Comparison of ENCODE assay signal across 32 mouse cellular contexts in the genomic region with DNA sequence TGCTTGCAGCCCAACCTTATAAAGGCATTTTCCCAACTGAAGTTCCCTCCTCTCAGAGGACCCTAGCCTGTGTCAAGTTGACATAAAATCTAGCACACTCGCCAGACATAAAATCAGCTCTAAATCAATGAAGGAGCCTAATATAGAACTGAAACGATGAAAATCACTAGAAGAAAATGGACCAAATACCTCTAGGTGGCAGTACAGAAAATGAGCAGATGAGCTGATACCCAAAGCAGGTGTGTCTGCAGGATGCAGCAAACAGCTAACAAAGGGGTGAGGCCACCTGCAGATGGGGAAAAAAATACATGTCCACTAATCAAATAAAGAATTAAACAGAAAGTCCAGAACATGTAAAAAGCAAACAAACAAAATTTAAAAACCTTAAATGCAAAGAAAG. TPM values are rescaled to one million over a fixed set of nuclear protein-coding genes. Genes with fewer than 3 reads are reported as not detected.
A peak's percentile ranks its signal among the peaks of the same experiment; 100 is the strongest.
DNase-seq lines count a peak whose midpoint lies in the region; ATAC-seq and TF ChIP-seq lines count a peak whose summit lies in the region.
"Had no signal": no experiment of that assay in that cellular context is flagged by ENCODE, and none has a peak within 500 bp of the region (broad histone marks: within the 10 kb centered on the region; RNA-seq: fewer than 3 reads in every experiment).

No protein-coding gene starts in this region.

- no peaks in the 10 kb centered on the region for H3K79me2 ChIP-seq in heart, adult 2 months (replicated peaks; ENCODE audit: control insufficient read depth, insufficient read depth, low read length)

- no peak for TF ChIP-seq EP300 in heart, adult 2 months (IDR thresholded peaks at IDR 0.05; ENCODE audit: insufficient read depth, low read depth, low read length)
- no peak for TF ChIP-seq EP300 in stomach, postnatal 0 days (optimal IDR thresholded peaks at IDR 0.05)

- TF ChIP-seq POLR2A in heart, adult 2 months (IDR thresholded peaks at IDR 0.05; ENCODE audit: insufficient read depth, low read depth, low read length), result no peak

- H3K27ac ChIP-seq in heart, adult 2 months, result no peak overlapping the region
- no peak overlapping the region for H3K27ac ChIP-seq in heart, embryonic 12.5 days (ENCODE audit: poor library complexity, severe bottlenecking)
- H3K27ac ChIP-seq in kidney, postnatal 0 days, result no peak overlapping the region
- no peak overlapping the region for H3K27ac ChIP-seq in midbrain, embryonic 14.5 days (replicated peaks; ENCODE audit: low read depth, low read length)
- no peak overlapping the region for H3K27ac ChIP-seq in midbrain, embryonic 15.5 days
- H3K27ac ChIP-seq in stomach, postnatal 0 days (replicated peaks), result no peak overlapping the region
- H3K27ac ChIP-seq: embryonic facial prominence, embryonic 12.5 days; forebrain, embryonic 15.5 days; heart, embryonic 15.5 days; hindbrain, embryonic 12.5 days; limb, embryonic 10.5 days; limb, embryonic 15.5 days; liver, embryonic 14.5 days; midbrain, embryonic 12.5 days; neural tube, embryonic 15.5 days had no signal

- intact Hi-C loops in heart, adult 2 months (cut with DNase I), result no loop called here

- DNase-seq in heart, adult 2 months, result no peak
- DNase-seq in kidney, postnatal 0 days (ENCODE audit: low spot score), result no peak
- DNase-seq in kidney, postnatal 4 days, result no peak
- peak; percentile 12 for DNase-seq in midbrain, embryonic 14.5 days
- no peak for DNase-seq in stomach, postnatal 0 days (ENCODE audit: low spot score)
- DNase-seq in right cerebral cortex, postnatal 36 days (ENCODE audit: low spot score in 2 of 2), result no peak
- DNase-seq: adrenal gland, postnatal 14 days; cerebellum, adult 8-10 months; cerebellum, postnatal 25 days; kidney, adult 11 months; kidney, postnatal 14 days; lung, embryonic 14.5 days; lung, postnatal 36 days; right cerebral cortex, postnatal 25 days; spleen, adult 18-20 months; thymus, adult 18-20 months; thymus, postnatal 25 days had no signal

- no peak for ATAC-seq in heart, embryonic 12.5 days (ENCODE audit: insufficient number of reproducible peaks, low FRiP score)
- no peak for ATAC-seq in kidney, postnatal 0 days (replicated peaks; ENCODE audit: low FRiP score, low read depth)
- no peak for ATAC-seq in midbrain, embryonic 14.5 days (ENCODE audit: low FRiP score, low TSS enrichment)
- ATAC-seq in midbrain, embryonic 15.5 days (replicated peaks), result no peak
- no peak for ATAC-seq in stomach, postnatal 0 days (ENCODE audit: low FRiP score, low TSS enrichment)
- ATAC-seq: forebrain, embryonic 15.5 days had no signal

- H3K4me2 ChIP-seq in heart, embryonic 12.5 days, result no peak overlapping the region
- H3K4me2 ChIP-seq in kidney, postnatal 0 days (ENCODE audit: low read length), result no peak overlapping the region
- no peak overlapping the region for H3K4me2 ChIP-seq in midbrain, embryonic 14.5 days (ENCODE audit: low read length)
- no peak overlapping the region for H3K4me2 ChIP-seq in midbrain, embryonic 15.5 days
- H3K4me2 ChIP-seq in stomach, postnatal 0 days (replicated peaks; ENCODE audit: low read depth), result no peak overlapping the region
- H3K4me2 ChIP-seq: embryonic facial prominence, embryonic 12.5 days; forebrain, embryonic 15.5 days; heart, embryonic 15.5 days; hindbrain, embryonic 12.5 days; limb, embryonic 15.5 days; lung, embryonic 14.5 days; midbrain, embryonic 12.5 days; neural tube, embryonic 15.5 days had no signal

- no peaks in the 10 kb centered on the region for H3K4me1 ChIP-seq in heart, adult 2 months (ENCODE audit: control insufficient read depth, insufficient read depth, low read length)
- H3K4me1 ChIP-seq in heart, embryonic 12.5 days (replicated peaks), result no peaks in the 10 kb centered on the region
- 0 out of 2 replicates have a peak, but pooled peaks cover 3% of the 10 kb centered on the region for H3K4me1 ChIP-seq in kidney, postnatal 0 days (replicated peaks; ENCODE audit: insufficient read depth, low read length)
- no peaks in the 10 kb centered on the region for H3K4me1 ChIP-seq in midbrain, embryonic 14.5 days (ENCODE audit: control insufficient read depth, insufficient read depth, low read length)
- H3K4me1 ChIP-seq in midbrain, embryonic 15.5 days, result peaks cover 3% of the 10 kb centered on the region; the same call in 1 of the 2 replicates
- no peaks in the 10 kb centered on the region; the same call in 1 of the 2 replicates for H3K4me1 ChIP-seq in stomach, postnatal 0 days (replicated peaks; ENCODE audit: control insufficient read depth, insufficient read depth)
- H3K4me1 ChIP-seq: embryonic facial prominence, embryonic 12.5 days had no signal

- H3K9ac ChIP-seq in heart, adult 2 months (ENCODE audit: low read depth, low read length), result no peak overlapping the region
- no peak overlapping the region for H3K9ac ChIP-seq in heart, embryonic 12.5 days
- H3K9ac ChIP-seq in kidney, postnatal 0 days (ENCODE audit: low read depth, low read length), result no peak overlapping the region
- no peak overlapping the region for H3K9ac ChIP-seq in midbrain, embryonic 14.5 days (replicated peaks; ENCODE audit: low read length)
- no peak overlapping the region for H3K9ac ChIP-seq in midbrain, embryonic 15.5 days
- no peak overlapping the region for H3K9ac ChIP-seq in stomach, postnatal 0 days (ENCODE audit: low read length)
- H3K9ac ChIP-seq: embryonic facial prominence, embryonic 12.5 days; forebrain, embryonic 15.5 days; heart, embryonic 15.5 days; hindbrain, embryonic 12.5 days; limb, embryonic 15.5 days; liver, embryonic 14.5 days; lung, embryonic 14.5 days; midbrain, embryonic 12.5 days; neural tube, embryonic 15.5 days had no signal

- H3K36me3 ChIP-seq in heart, adult 2 months (ENCODE audit: control insufficient read depth, insufficient read depth, low read length), result no peaks in the 10 kb centered on the region
- no peaks in the 10 kb centered on the region for H3K36me3 ChIP-seq in heart, embryonic 12.5 days
- no peaks in the 10 kb centered on the region for H3K36me3 ChIP-seq in kidney, postnatal 0 days (ENCODE audit: insufficient read depth, low read length)
- H3K36me3 ChIP-seq in midbrain, embryonic 14.5 days (ENCODE audit: control insufficient read depth, insufficient read depth, low read length), result no peaks in the 10 kb centered on the region
- H3K36me3 ChIP-seq in midbrain, embryonic 15.5 days (replicated peaks), result no peaks in the 10 kb centered on the region
- H3K36me3 ChIP-seq in stomach, postnatal 0 days (ENCODE audit: control insufficient read depth, insufficient read depth, low read length), result no peaks in the 10 kb centered on the region
- H3K36me3 ChIP-seq: embryonic facial prominence, embryonic 12.5 days; forebrain, embryonic 15.5 days; heart, embryonic 15.5 days; hindbrain, embryonic 12.5 days; limb, embryonic 10.5 days; limb, embryonic 15.5 days; midbrain, embryonic 12.5 days; neural tube, embryonic 15.5 days had no signal

- 38% methylated on average over 2 of the region's 2 CpGs for WGBS in heart, adult 2 months
- 43% methylated on average over 2 of the region's 2 CpGs for WGBS in heart, embryonic 12.5 days
- 26% methylated on average over 2 of the region's 2 CpGs for WGBS in kidney, postnatal 0 days
- WGBS in midbrain, embryonic 14.5 days, result 66% methylated on average over 2 of the region's 2 CpGs
- 57% methylated on average over 2 of the region's 2 CpGs for WGBS in midbrain, embryonic 15.5 days
- 43% methylated on average over 2 of the region's 2 CpGs for WGBS in stomach, postnatal 0 days

- TF ChIP-seq CTCF in heart, adult 2 months (IDR thresholded peaks at IDR 0.05), result 0 out of 2 replicates have a peak, but pooled peaks have one; percentile 19
- TF ChIP-seq CTCF in kidney, postnatal 0 days (IDR thresholded peaks at IDR 0.05; ENCODE audit: low read depth), result peak; percentile 36; the same call in 1 of the 2 replicates
- peak; percentile 52 for TF ChIP-seq CTCF in stomach, postnatal 0 days (IDR thresholded peaks at IDR 0.05; ENCODE audit: low read depth)

- no peak overlapping the region for H3K4me3 ChIP-seq in heart, adult 2 months
- no peak overlapping the region for H3K4me3 ChIP-seq in heart, embryonic 12.5 days
- H3K4me3 ChIP-seq in kidney, postnatal 0 days (replicated peaks; ENCODE audit: low read depth, low read length), result no peak overlapping the region
- no peak overlapping the region for H3K4me3 ChIP-seq in midbrain, embryonic 14.5 days (replicated peaks; ENCODE audit: low read depth, low read length)
- no peak overlapping the region for H3K4me3 ChIP-seq in midbrain, embryonic 15.5 days
- no peak overlapping the region for H3K4me3 ChIP-seq in stomach, postnatal 0 days (ENCODE audit: low read depth, low read length)
- H3K4me3 ChIP-seq: embryonic facial prominence, embryonic 12.5 days; forebrain, embryonic 15.5 days; heart, embryonic 15.5 days; hindbrain, embryonic 12.5 days; limb, embryonic 10.5 days; limb, embryonic 15.5 days; midbrain, embryonic 12.5 days; neural tube, embryonic 15.5 days had no signal

- H3K9me3 ChIP-seq in heart, embryonic 12.5 days (replicated peaks), result no peaks in the 10 kb centered on the region
- no peaks in the 10 kb centered on the region for H3K9me3 ChIP-seq in kidney, postnatal 0 days (replicated peaks; ENCODE audit: low read length)
- no peaks in the 10 kb centered on the region for H3K9me3 ChIP-seq in midbrain, embryonic 14.5 days (ENCODE audit: control insufficient read depth, low read length)
- H3K9me3 ChIP-seq in midbrain, embryonic 15.5 days, result no peaks in the 10 kb centered on the region
- no peaks in the 10 kb centered on the region for H3K9me3 ChIP-seq in stomach, postnatal 0 days (ENCODE audit: control insufficient read depth, low read length)
- H3K9me3 ChIP-seq: embryonic facial prominence, embryonic 12.5 days; forebrain, embryonic 15.5 days; heart, embryonic 15.5 days; hindbrain, embryonic 12.5 days; limb, embryonic 10.5 days; limb, embryonic 15.5 days; midbrain, embryonic 12.5 days; neural tube, embryonic 15.5 days had no signal

- no peaks in the 10 kb centered on the region; the same call in 1 of the 2 replicates for H3K27me3 ChIP-seq in heart, adult 2 months (ENCODE audit: control insufficient read depth, insufficient read depth, low read length)
- H3K27me3 ChIP-seq in heart, embryonic 12.5 days (replicated peaks), result no peaks in the 10 kb centered on the region
- H3K27me3 ChIP-seq in kidney, postnatal 0 days (ENCODE audit: insufficient read depth, low read length), result no peaks in the 10 kb centered on the region
- no peaks in the 10 kb centered on the region for H3K27me3 ChIP-seq in midbrain, embryonic 14.5 days (ENCODE audit: control insufficient read depth, insufficient read depth, low read length)
- no peaks in the 10 kb centered on the region for H3K27me3 ChIP-seq in midbrain, embryonic 15.5 days (replicated peaks)
- no peaks in the 10 kb centered on the region for H3K27me3 ChIP-seq in stomach, postnatal 0 days (ENCODE audit: control insufficient read depth, insufficient read depth, low read length)
- H3K27me3 ChIP-seq: embryonic facial prominence, embryonic 12.5 days; forebrain, embryonic 15.5 days; heart, embryonic 15.5 days; hindbrain, embryonic 12.5 days; limb, embryonic 15.5 days; midbrain, embryonic 12.5 days; neural tube, embryonic 15.5 days had no signal

RNA-seq across cellular contexts. Expression of gene Tyrp1, which starts 35.7 kb away (rescaled TPM):
- total RNA-seq in heart, adult 2 months (2021), result under 1 TPM; 0.10 to 0.11 TPM
- 0.06 and 0.10 TPM in 2 replicates for polyA plus RNA-seq in heart, adult 2 months (2012; rRNA removed)
- polyA plus RNA-seq in heart, embryonic 12.5 days (2016; fragmentation: Nextera tagmentation; extraction: Ambion mirVana), result not detected in 2 replicates
- not detected in 2 replicates for polyA plus RNA-seq in kidney, postnatal 0 days (2015; fragmentation: Nextera tagmentation; extraction: Ambion mirVana)
- polyA plus RNA-seq in midbrain, embryonic 14.5 days (2014; fragmentation: Nextera tagmentation; extraction: Ambion mirVana), result 0.16 and 0.45 TPM in 2 replicates
- 0.14 and 0.21 TPM in 2 replicates for polyA plus RNA-seq in midbrain, embryonic 15.5 days (2015; fragmentation: Nextera tagmentation; extraction: Ambion mirVana)
- polyA plus RNA-seq in stomach, postnatal 0 days (2015; fragmentation: Nextera tagmentation; extraction: Ambion mirVana), result not detected in 2 replicates
- total RNA-seq: adrenal gland, postnatal 14 days; gastrocnemius, adult 8-10 months; megakaryocyte, adult 5-6 weeks had no signal
- polyA plus RNA-seq: gonadal fat pad, adult 2 months; limb, embryonic 10.5 days; liver, embryonic 14.5 days; lung, embryonic 14.5 days; stomach, embryonic 16.5 days had no signal

RNA-seq across cellular contexts. Expression of gene Lurap1l, which starts 40.8 kb away (rescaled TPM):
- 1 to 10 TPM; 1.2 to 1.3 TPM for total RNA-seq in heart, adult 2 months (2021)
- 2.0 and 2.3 TPM in 2 replicates for polyA plus RNA-seq in heart, adult 2 months (2012; rRNA removed)
- polyA plus RNA-seq in heart, embryonic 12.5 days (2016; fragmentation: Nextera tagmentation; extraction: Ambion mirVana), result 1.6 and 2.0 TPM in 2 replicates
- 18.3 and 22.2 TPM in 2 replicates for polyA plus RNA-seq in kidney, postnatal 0 days (2015; fragmentation: Nextera tagmentation; extraction: Ambion mirVana)
- polyA plus RNA-seq in midbrain, embryonic 14.5 days (2014; fragmentation: Nextera tagmentation; extraction: Ambion mirVana), result 8.8 and 11.5 TPM in 2 replicates
- 9.0 and 9.2 TPM in 2 replicates for polyA plus RNA-seq in midbrain, embryonic 15.5 days (2015; fragmentation: Nextera tagmentation; extraction: Ambion mirVana)
- 31.2 and 34.1 TPM in 2 replicates for polyA plus RNA-seq in stomach, postnatal 0 days (2015; fragmentation: Nextera tagmentation; extraction: Ambion mirVana)
- total RNA-seq: megakaryocyte, adult 5-6 weeks had no signal
